Mouse (Mus musculus): ENCODE measurements around the gene Nop10.

- no peak for TF ChIP-seq CTCF (IDR thresholded peaks at IDR 0.05; ENCODE audit: control insufficient read depth, insufficient read depth, low read length)
- no peak for TF ChIP-seq POLR2A (IDR thresholded peaks at IDR 0.05; ENCODE audit: borderline replicate concordance, control insufficient read depth, low read depth, low read length)
Measured at GRCm38 (mm10) chr2:112308671-112309070, 46.9 kb downstream of the Nop10 start.

Measured in bone marrow, adult 2 months (tissue).